Mouse (Mus musculus): ENCODE results near the gene Glis1. TPM values are rescaled to one million over a fixed set of nuclear protein-coding genes. Genes with fewer than 3 reads are reported as not detected.

Gene Glis1
- polyA plus RNA-seq, 1 experiment, result 0.90 TPM

GRCm38 (mm10) chr4:107448481-107448880 lies 14.1 kb downstream of the Glis1 start:
- Histone ChIP-seq H3K4me1 (ENCODE audit: control insufficient read depth, insufficient read depth, low read length) (no peaks in the 10 kb centered on the region), H3K27ac (ENCODE audit: insufficient read depth, low read length) (no peak overlapping the region), H3K4me3 (ENCODE audit: insufficient read depth, low read length) (no peak overlapping the region)
- no peak for TF ChIP-seq POLR2A (IDR thresholded peaks at IDR 0.05; ENCODE audit: extremely low read depth, insufficient read depth, low read length)
- 0 out of 2 replicates have a peak, but pooled peaks have one; percentile 14 for TF ChIP-seq CTCF (IDR thresholded peaks at IDR 0.05; ENCODE audit: extremely low read depth, insufficient read depth, low read length)

GRCm38 (mm10) chr4:107449519-107449918 lies 15.1 kb downstream of the Glis1 start:
- Histone ChIP-seq H3K4me3 (ENCODE audit: insufficient read depth, low read length) (no peak overlapping the region), H3K27ac (ENCODE audit: insufficient read depth, low read length) (no peak overlapping the region), H3K4me1 (ENCODE audit: control insufficient read depth, insufficient read depth, low read length) (no peaks in the 10 kb centered on the region)
- TF ChIP-seq POLR2A (IDR thresholded peaks at IDR 0.05; ENCODE audit: extremely low read depth, insufficient read depth, low read length) (no peak), CTCF (IDR thresholded peaks at IDR 0.05; ENCODE audit: extremely low read depth, insufficient read depth, low read length) (no peak)

- TF ChIP-seq POLR2A (IDR thresholded peaks at IDR 0.05; ENCODE audit: extremely low read depth, insufficient read depth, low read length) (no peak), CTCF (IDR thresholded peaks at IDR 0.05; ENCODE audit: extremely low read depth, insufficient read depth, low read length) (no peak)
- no peak overlapping the region for H3K4me3 ChIP-seq (ENCODE audit: insufficient read depth, low read length)
- H3K27ac ChIP-seq (ENCODE audit: insufficient read depth, low read length), result no peak overlapping the region
- no peaks in the 10 kb centered on the region for H3K4me1 ChIP-seq (ENCODE audit: control insufficient read depth, insufficient read depth, low read length)
Observed at GRCm38 (mm10) chr4:107452266-107453015, 18.1 kb downstream of the Glis1 start.

- peak; percentile 85 for TF ChIP-seq CTCF (IDR thresholded peaks at IDR 0.05; ENCODE audit: extremely low read depth, insufficient read depth, low read length)
- no peak for TF ChIP-seq POLR2A (IDR thresholded peaks at IDR 0.05; ENCODE audit: extremely low read depth, insufficient read depth, low read length)
- Histone ChIP-seq H3K4me3 (ENCODE audit: insufficient read depth, low read length) (no peak overlapping the region), H3K27ac (ENCODE audit: insufficient read depth, low read length) (no peak overlapping the region), H3K4me1 (ENCODE audit: control insufficient read depth, insufficient read depth, low read length) (no peaks in the 10 kb centered on the region)
Observed at GRCm38 (mm10) chr4:107453141-107453984, 19.0 kb downstream of the Glis1 start.

- no peaks in the 10 kb centered on the region for H3K4me1 ChIP-seq (ENCODE audit: control insufficient read depth, insufficient read depth, low read length)
- H3K4me3 ChIP-seq (ENCODE audit: insufficient read depth, low read length), result no peak overlapping the region
- TF ChIP-seq CTCF (IDR thresholded peaks at IDR 0.05; ENCODE audit: extremely low read depth, insufficient read depth, low read length) (no peak), POLR2A (IDR thresholded peaks at IDR 0.05; ENCODE audit: extremely low read depth, insufficient read depth, low read length) (no peak)
- no peak overlapping the region for H3K27ac ChIP-seq (ENCODE audit: insufficient read depth, low read length)
Observed at GRCm38 (mm10) chr4:107457602-107458001, 23.2 kb downstream of the Glis1 start.

- Histone ChIP-seq H3K4me1 (ENCODE audit: control insufficient read depth, insufficient read depth, low read length) (no peaks in the 10 kb centered on the region), H3K27ac (ENCODE audit: insufficient read depth, low read length) (no peak overlapping the region), H3K4me3 (ENCODE audit: insufficient read depth, low read length) (no peak overlapping the region)
- TF ChIP-seq POLR2A (IDR thresholded peaks at IDR 0.05; ENCODE audit: extremely low read depth, insufficient read depth, low read length), result no peak
- no peak for TF ChIP-seq CTCF (IDR thresholded peaks at IDR 0.05; ENCODE audit: extremely low read depth, insufficient read depth, low read length)
Observed at GRCm38 (mm10) chr4:107458907-107459306, 24.5 kb downstream of the Glis1 start.

GRCm38 (mm10) chr4:107459461-107459860 lies 25.1 kb downstream of the Glis1 start:
- no peak overlapping the region for H3K4me3 ChIP-seq (ENCODE audit: insufficient read depth, low read length)
- H3K4me1 ChIP-seq (ENCODE audit: control insufficient read depth, insufficient read depth, low read length), result no peaks in the 10 kb centered on the region
- no peak for TF ChIP-seq POLR2A (IDR thresholded peaks at IDR 0.05; ENCODE audit: extremely low read depth, insufficient read depth, low read length)
- TF ChIP-seq CTCF (IDR thresholded peaks at IDR 0.05; ENCODE audit: extremely low read depth, insufficient read depth, low read length), result no peak
- no peak overlapping the region for H3K27ac ChIP-seq (ENCODE audit: insufficient read depth, low read length)

- TF ChIP-seq CTCF (IDR thresholded peaks at IDR 0.05; ENCODE audit: extremely low read depth, insufficient read depth, low read length), result no peak
- no peaks in the 10 kb centered on the region for H3K4me1 ChIP-seq (ENCODE audit: control insufficient read depth, insufficient read depth, low read length)
- H3K4me3 ChIP-seq (ENCODE audit: insufficient read depth, low read length), result no peak overlapping the region
- H3K27ac ChIP-seq (ENCODE audit: insufficient read depth, low read length), result no peak overlapping the region
Observed at GRCm38 (mm10) chr4:107460468-107460867, 26.1 kb downstream of the Glis1 start.

- no peak for TF ChIP-seq POLR2A (IDR thresholded peaks at IDR 0.05; ENCODE audit: extremely low read depth, insufficient read depth, low read length)
- no peak for TF ChIP-seq CTCF (IDR thresholded peaks at IDR 0.05; ENCODE audit: extremely low read depth, insufficient read depth, low read length)
- H3K4me1 ChIP-seq (ENCODE audit: control insufficient read depth, insufficient read depth, low read length), result no peaks in the 10 kb centered on the region
- no peak overlapping the region for H3K27ac ChIP-seq (ENCODE audit: insufficient read depth, low read length)
- no peak overlapping the region for H3K4me3 ChIP-seq (ENCODE audit: insufficient read depth, low read length)
Observed at GRCm38 (mm10) chr4:107467831-107468230, 33.4 kb downstream of the Glis1 start.

Data from cortical plate, adult 2 months (tissue).